Mouse (Mus musculus) liver, postnatal 0 days (tissue): ENCODE results near the gene Vegfa. TPM values are rescaled to one million over a fixed set of nuclear protein-coding genes. Genes with fewer than 3 reads are reported as not detected.
A peak's percentile ranks its signal among the peaks of the same experiment; 100 is the strongest.

Experiments used
- ATAC-seq: fragments of 200-750 bp; cut with Nextera tagmentation; 2 replicates; pipeline ENCODE4 v1.8.0; 2017; ENCODE audit warnings: mild to moderate bottlenecking, moderate library complexity
- DNase-seq: peaks from one replicate; pipeline ENCODE4 v3.0.0-alpha.2; 2016
- H3K27ac ChIP-seq: fragments of 300-500 bp; sonication (generic); 2 replicates; pipeline ENCODE4 v1.5.1; 2014; ENCODE audit warnings: antibody characterized with exemption, moderate library complexity, mild to moderate bottlenecking, low read depth
- H3K27me3 ChIP-seq: fragments of 300-500 bp; sonication (generic); 2 replicates; pipeline ENCODE4 v1.6.1; 2014; ENCODE audit warnings: low read length, control low read depth, mixed read lengths; ENCODE audit not compliant: insufficient read depth
- H3K36me3 ChIP-seq: fragments of 300-500 bp; sonication (generic); replicated peaks from 2 replicates; pipeline ENCODE4 v1.6.1; 2014; ENCODE audit warnings: mild to moderate bottlenecking, control low read depth, low read length, moderate library complexity, mixed read lengths; ENCODE audit not compliant: insufficient read depth
- H3K4me1 ChIP-seq: fragments of 300-500 bp; sonication (generic); 2 replicates; pipeline ENCODE4 v1.6.1; 2014; ENCODE audit warnings: antibody characterized with exemption, mild to moderate bottlenecking, control low read depth; ENCODE audit not compliant: insufficient read depth
- H3K4me2 ChIP-seq: fragments of 300-500 bp; sonication (generic); 2 replicates; pipeline ENCODE4 v1.6.1; 2014; ENCODE audit warnings: low read depth, mild to moderate bottlenecking, low read length, moderate library complexity, mixed read lengths
- H3K4me3 ChIP-seq: fragments of 300-500 bp; sonication (generic); 2 replicates; pipeline ENCODE4 v1.5.1; 2014; ENCODE audit warnings: low read depth, low read length
- H3K9ac ChIP-seq: fragments of 300-500 bp; sonication (generic); replicated peaks from 2 replicates; pipeline ENCODE4 v1.6.1; 2014; ENCODE audit warnings: mild to moderate bottlenecking, moderate library complexity
- H3K9me3 ChIP-seq: fragments of 300-500 bp; sonication (generic); 2 replicates; pipeline ENCODE4 v1.6.1; 2016; ENCODE audit warnings: mild to moderate bottlenecking, control low read depth, low read length, mixed read lengths
- CTCF ChIP-seq: sonication (generic); IDR thresholded peaks from 2 replicates; pipeline ENCODE4 v1.5.1; 2016; ENCODE audit warnings: antibody characterized with exemption, low read depth
- EP300 ChIP-seq: IDR thresholded peaks from 2 replicates; pipeline ENCODE4 v1.6.1; 2016; ENCODE audit warnings: antibody characterized with exemption, low read depth, mild to moderate bottlenecking
- WGBS: fragments of 180-500 bp; shearing (Covaris S2); extraction: QIAGEN DNeasy Blood & Tissue Kit; methylation state at CpG from one replicate; pipeline ENCODE4 v1.1.7; 2014; ENCODE audit not compliant: insufficient replicate concordance; 5-methylcytosine and 5-hydroxymethylcytosine counted together
- polyA plus RNA-seq: library from polyadenylated mRNA; unstranded; fragments of >200 nt; fragmentation: Nextera tagmentation; extraction: Ambion mirVana; gene quantifications from 2 replicates; pipeline ENCODE4 v1.2.1, GENCODE M21; 2015

Gene Vegfa
- polyA plus RNA-seq, 1 experiment from 2014 or later: 3.1 TPM

DNA sequence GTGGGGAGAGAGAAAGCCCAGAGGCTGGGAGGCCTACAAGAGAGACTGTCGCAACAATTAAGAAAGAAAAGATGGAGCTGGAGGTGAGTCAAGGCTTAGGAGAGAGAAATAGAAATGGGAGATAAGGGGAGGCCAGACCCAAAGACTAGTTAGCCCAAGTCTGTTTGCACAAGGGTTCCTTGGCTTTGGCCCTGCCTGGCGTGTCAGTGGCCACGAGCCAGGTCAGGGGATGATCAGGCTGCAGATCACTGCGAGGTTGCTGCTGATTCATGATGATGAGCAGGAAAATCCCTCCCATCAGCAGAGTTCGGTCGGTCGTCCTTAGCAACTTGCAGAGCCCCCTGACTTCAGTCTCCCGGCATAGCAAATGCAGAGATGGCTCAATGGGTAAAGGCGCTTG, 37.9 kb upstream of the Vegfa start:
- Histone ChIP-seq H3K36me3 (no peaks in the 10 kb centered on the region), H3K4me3 (no peak overlapping the region), H3K9me3 (no peaks in the 10 kb centered on the region), H3K4me2 (no peak overlapping the region), H3K27me3 (no peaks in the 10 kb centered on the region), H3K27ac (no peak overlapping the region), H3K4me1 (peaks cover 19% of the 10 kb centered on the region), H3K9ac (no peak overlapping the region)
- DNase-seq (no peak), ATAC-seq (no peak)
- no peak for TF ChIP-seq EP300
- 63% methylated on average over 9 of the region's 9 CpGs for WGBS

DNA sequence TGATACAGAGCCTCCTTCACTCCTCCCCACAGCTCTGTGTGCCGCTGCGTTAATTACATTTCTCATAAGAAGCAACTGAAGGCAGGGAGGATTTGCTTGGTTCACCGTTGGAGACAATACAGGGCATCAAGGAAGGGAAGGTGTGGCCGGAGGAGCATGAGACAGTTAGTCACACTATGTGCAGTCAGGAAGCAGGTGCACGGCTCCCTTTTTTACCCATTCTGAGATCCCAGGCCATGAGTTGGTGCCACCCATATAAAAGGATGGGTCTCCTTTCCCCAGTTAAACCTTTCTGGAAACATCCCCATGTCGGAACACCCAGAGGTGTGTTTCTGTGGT, 31.8 kb upstream of the Vegfa start:
- Histone ChIP-seq H3K4me2 (no peak overlapping the region), H3K9me3 (no peaks in the 10 kb centered on the region), H3K4me3 (no peak overlapping the region), H3K36me3 (no peaks in the 10 kb centered on the region), H3K27ac (no peak overlapping the region), H3K27me3 (no peaks in the 10 kb centered on the region), H3K4me1 (peaks cover 7% of the 10 kb centered on the region; the same call in 1 of the 2 replicates), H3K9ac (no peak overlapping the region)
- WGBS: 54% methylated on average over 6 of the region's 6 CpGs
- no peak for DNase-seq
- no peak for ATAC-seq
- no peak for TF ChIP-seq CTCF
- no peak for TF ChIP-seq EP300

DNA sequence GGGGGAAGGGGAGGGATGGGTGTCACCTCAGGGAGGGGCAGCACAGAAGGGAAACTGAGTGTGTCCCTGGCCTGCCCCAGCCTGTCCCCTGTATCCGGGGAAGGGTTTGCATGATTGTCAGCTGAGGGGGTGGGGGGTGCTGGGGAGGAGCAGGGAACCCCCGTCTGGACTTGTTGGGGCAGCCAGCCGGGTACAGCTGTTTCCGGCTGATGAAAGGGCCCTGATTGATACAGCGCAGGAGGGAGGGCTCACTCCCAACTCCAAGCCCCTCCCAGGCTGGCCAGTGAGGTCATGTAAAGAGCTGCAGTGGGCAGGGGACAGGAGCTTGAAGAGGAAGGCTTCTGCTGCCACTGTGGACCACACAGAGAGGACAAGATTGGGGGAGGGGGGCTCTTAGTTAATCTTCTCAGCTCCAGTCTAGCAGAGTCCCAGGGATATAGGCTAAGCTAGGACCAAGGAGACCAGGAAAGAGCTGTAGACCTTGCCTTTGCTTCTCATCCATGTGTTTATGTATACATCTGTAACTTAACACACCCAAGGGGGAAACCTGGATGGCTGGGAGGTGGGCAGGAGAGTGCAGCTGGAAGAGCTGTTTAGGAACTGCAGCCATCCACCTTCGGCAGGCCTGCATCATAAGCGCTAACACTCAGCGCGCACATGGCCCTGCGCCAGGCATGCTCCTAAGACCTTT, 31.3 kb upstream of the Vegfa start:
- no peak overlapping the region for H3K9ac ChIP-seq
- H3K36me3 ChIP-seq: no peaks in the 10 kb centered on the region
- DNase-seq (peak; percentile 39), ATAC-seq (peak; percentile 48; the same call in 1 of the 2 replicates)
- no peaks in the 10 kb centered on the region for H3K27me3 ChIP-seq
- no peak overlapping the region for H3K4me3 ChIP-seq
- peaks cover 7% of the 10 kb centered on the region; the same call in 1 of the 2 replicates for H3K4me1 ChIP-seq
- no peak overlapping the region for H3K27ac ChIP-seq
- WGBS: 35% methylated on average over 10 of the region's 10 CpGs
- no peak overlapping the region for H3K4me2 ChIP-seq
- H3K9me3 ChIP-seq: no peaks in the 10 kb centered on the region
- no peak for TF ChIP-seq EP300
- TF ChIP-seq CTCF: no peak

GRCm38 (mm10) chr17:46060253-46060652, 28.1 kb upstream of the Vegfa start:
- H3K27me3 ChIP-seq: no peaks in the 10 kb centered on the region
- H3K4me3 ChIP-seq: no peak overlapping the region
- H3K9ac ChIP-seq: no peak overlapping the region
- H3K4me2 ChIP-seq: no peak overlapping the region
- peaks cover 15% of the 10 kb centered on the region for H3K4me1 ChIP-seq
- DNase-seq: no peak
- no peak overlapping the region for H3K27ac ChIP-seq
- TF ChIP-seq EP300 (no peak), CTCF (no peak)
- no peaks in the 10 kb centered on the region for H3K36me3 ChIP-seq
- no peaks in the 10 kb centered on the region for H3K9me3 ChIP-seq
- 68% methylated on average over 3 of the region's 3 CpGs for WGBS
- no peak for ATAC-seq

GRCm38 (mm10) chr17:46059226-46059825, 27.2 kb upstream of the Vegfa start:
- Histone ChIP-seq H3K27me3 (no peaks in the 10 kb centered on the region), H3K36me3 (no peaks in the 10 kb centered on the region), H3K4me2 (no peak overlapping the region), H3K9ac (no peak overlapping the region), H3K4me1 (peaks cover 15% of the 10 kb centered on the region), H3K4me3 (no peak overlapping the region), H3K9me3 (no peaks in the 10 kb centered on the region), H3K27ac (no peak overlapping the region)
- TF ChIP-seq EP300 (no peak), CTCF (no peak)
- WGBS: 74% methylated on average over 15 of the region's 15 CpGs
- ATAC-seq: no peak
- no peak for DNase-seq

DNA sequence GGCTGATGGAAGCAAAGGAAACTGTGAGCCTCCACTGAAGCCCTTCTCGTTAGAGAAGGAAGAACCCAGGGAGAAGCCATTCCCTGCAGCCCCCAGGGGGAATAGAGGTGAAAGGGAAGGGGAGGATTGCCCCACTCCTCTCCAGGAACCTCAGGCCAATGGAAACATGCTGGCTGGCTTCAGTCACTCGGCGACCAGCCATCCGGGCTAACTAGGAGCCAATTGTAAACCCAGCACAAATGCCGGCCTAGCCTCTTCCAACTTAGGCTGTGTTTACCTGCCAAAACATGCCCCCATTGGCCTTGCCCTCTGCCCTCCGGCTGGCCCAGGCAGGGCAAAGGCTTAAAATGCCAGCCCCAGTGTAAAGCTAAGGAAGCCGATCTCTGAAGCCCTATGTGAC, 24.1 kb upstream of the Vegfa start:
- H3K4me1 ChIP-seq: peaks cover 17% of the 10 kb centered on the region
- DNase-seq: no peak
- no peak overlapping the region for H3K27ac ChIP-seq

More for the DNA sequence above, 24.1 kb upstream of the Vegfa start:
- 47% methylated on average over 7 of the region's 7 CpGs for WGBS
- no peak overlapping the region for H3K4me3 ChIP-seq
- H3K36me3 ChIP-seq: no peaks in the 10 kb centered on the region
- H3K4me2 ChIP-seq: no peak overlapping the region
- H3K9ac ChIP-seq: no peak overlapping the region
- peak; percentile 33; the same call in 1 of the 2 replicates for ATAC-seq
- H3K27me3 ChIP-seq: no peaks in the 10 kb centered on the region
- no peaks in the 10 kb centered on the region for H3K9me3 ChIP-seq
- TF ChIP-seq CTCF: no peak
- TF ChIP-seq EP300: no peak
